Mouse (Mus musculus): ENCODE measurements around the gene Ptprg.
A peak's percentile ranks its signal among the peaks of the same experiment; 100 is the strongest.

The Ptprg gene

DNA sequence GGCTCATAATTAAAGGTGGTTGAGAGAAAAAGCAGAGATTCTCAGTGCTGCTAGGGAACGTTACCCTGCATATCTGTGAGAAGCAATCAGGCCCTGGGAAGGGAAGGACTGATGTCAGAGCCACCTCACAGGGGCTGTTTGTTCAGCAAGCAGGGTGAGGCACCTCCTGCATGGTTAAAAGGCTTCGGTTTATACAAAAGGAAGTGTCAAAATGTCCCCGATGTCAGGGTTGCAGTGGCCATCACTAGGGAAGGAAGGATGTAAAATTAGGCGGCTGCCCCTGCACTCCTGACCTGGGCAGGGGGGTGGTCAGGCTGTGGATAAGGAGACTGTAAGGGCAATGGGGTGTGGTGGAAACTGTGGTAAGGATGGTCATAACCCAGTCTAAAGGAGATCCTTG is 583.2 kb downstream of the Ptprg start:
- DNase-seq (ENCODE audit: low spot score in 2 of 2): peak; percentile 13 to 57

DNA sequence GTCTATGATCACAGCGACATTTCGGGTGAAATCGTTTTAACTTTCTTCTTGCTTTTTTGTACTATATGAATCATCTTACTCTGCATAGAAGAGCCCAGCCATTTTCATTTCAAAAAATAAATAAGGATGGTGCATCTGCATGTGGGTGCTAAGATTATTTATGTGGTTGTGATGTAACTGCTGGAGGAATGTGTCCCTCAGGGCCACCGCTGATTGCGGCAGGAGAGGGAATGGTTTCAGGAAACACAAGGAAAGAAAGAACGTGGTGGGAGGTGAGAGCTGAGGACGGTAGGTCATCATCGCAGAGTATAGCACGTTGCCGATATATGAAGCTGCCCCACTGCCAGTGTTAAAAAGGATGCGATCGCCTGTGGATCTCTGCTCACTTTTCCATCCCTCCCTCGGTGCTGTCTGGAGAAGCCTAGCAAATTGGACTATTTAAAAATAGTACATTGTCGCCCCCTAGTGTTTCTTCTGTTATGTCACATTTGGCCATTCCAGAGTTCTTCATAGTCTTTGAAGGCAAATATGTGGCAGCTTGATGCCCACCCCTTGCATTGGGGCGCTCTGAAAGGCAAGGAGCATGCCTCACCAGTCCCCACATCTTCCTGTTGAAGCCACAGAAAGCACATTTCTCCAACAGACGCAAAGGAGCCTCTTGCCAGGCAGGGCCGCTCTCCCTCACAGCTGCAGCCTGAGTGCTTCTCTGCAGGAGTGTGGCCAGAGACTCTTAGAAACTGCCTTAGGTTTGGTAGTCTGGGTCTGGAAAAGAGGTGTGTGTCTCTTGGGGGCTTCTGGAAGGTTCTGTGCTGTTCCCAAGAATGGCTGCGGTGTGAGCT is 586.5 kb downstream of the Ptprg start:
- peak; percentile 35 to 57 for DNase-seq (ENCODE audit: low spot score in 2 of 2)

DNA sequence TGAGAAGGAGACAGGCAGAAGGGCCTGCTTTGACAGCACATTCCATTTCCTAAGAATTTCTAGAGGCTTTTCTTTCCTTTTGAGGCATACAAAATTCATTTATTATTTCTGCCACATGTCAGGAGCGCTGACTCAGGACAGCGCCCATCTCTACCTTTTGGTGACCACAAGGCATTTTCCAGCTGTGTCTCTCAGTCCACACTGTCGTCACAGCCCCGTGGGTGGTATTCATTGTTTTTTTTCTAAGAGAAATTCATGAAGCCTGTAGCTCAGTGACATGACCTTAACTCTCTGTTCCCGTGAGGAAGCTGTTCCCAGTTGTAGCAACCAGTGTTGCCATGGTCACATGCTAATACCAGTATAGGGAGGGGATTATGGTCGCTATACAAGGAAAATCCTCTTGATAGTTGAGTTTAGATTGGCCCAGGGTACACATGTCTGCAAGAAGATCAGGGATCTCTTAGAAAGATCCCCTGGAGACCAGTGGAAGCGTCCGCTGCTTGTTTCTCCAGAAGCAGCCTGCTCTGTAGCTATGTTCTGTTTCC is 590.7 kb downstream of the Ptprg start:
- DNase-seq (ENCODE audit: low spot score in 2 of 2): no peak

DNA sequence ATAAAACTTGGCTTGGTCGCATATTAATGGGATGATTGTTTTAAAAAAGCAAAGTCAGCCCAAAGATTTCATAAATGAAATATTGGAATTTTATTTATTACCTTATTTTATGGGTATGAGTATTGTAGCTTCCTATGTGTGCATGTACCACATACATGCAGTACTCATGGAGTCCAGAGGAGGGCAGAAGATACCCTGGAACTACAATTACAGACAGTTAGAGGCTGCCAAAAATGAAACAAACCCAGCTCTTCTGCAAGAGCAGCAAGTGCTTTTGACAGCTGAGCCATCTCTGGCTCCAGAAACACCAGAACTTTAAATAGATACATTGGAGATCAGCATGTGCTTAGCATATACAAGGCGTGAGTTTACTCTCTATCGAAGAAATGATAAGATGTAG is 592.6 kb downstream of the Ptprg start:
- no peak for DNase-seq (ENCODE audit: low spot score in 2 of 2)

DNA sequence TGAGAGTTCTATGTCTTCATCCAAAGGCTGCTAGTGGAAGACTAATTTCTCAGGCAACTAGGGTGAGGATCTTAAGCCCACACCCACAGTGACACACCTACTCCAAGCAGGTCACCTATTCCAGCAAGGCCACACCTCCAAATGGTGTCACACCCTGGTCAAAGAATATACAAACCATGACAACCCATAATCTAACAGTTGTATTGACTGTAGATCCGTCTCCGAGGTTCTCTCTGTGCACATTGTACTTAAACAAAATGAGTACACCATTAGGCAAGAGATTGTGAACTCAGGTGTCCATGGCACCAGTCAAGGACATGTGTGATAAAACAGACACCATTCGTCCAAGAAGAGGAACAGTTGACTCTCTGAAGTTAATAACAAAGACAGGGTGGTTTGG is 596.2 kb downstream of the Ptprg start:
- DNase-seq (ENCODE audit: low spot score in 2 of 2): no peak

DNA sequence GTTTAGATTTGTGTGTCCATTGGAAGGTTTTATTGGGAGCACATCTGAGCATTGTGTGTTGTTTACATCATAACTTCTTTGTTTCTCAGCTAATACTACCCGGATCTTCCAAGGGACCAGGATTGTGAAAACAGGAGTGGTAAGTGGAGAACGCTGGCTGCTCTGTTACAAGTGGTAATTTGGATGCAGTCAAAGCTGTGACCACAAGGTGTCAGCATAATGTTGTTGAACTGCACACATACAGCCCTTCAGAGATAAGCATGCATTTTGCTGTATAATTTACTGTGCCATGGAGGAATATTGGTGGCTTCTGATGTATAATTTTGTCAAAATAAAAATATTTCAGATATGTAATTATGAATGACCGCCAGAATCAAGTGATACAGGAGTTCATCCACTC is 598.6 kb downstream of the Ptprg start:
- DNase-seq (ENCODE audit: low spot score in 2 of 2): peak in 1 of 2 experiments; percentile 17

DNA sequence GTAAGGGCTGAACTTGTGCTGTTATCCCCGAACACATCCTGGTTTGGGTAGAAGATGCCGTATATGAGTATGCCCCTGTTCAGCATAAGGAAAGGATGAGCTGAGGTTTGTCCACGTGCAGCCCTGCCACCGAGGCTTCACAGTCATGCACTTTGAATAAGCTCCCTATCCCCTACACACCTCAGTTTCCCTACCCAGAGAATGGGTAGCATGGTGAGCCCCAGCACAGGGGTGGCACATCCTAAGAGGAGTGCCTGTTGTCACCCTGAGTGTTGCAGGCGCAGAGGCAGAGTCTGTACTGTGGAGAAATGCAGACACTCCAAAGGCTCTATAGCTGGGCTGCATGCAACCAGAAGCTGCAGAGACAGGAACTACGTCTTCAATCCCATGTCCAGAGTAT is 599.4 kb downstream of the Ptprg start:
- no peak for DNase-seq (ENCODE audit: low spot score in 2 of 2)

DNA sequence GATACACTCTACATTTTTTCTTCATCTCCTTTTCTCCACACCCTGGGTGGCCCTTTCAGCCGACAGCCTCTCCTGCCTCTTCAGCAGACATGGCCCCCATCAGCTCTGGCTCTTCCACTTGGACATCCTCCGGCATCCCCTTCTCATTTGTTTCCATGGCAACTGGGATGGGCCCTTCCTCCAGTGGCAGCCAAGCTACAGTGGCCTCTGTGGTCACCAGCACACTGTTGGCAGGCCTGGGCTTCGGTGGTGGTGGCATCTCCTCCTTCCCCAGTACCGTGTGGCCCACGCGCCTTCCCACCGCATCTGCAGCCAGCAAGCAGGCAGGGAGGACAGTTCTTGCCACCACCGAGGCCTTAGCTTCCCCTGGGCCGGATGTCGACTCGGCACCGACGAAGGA is 600.3 kb downstream of the Ptprg start:
- DNase-seq (ENCODE audit: low spot score in 2 of 2): no peak

DNA sequence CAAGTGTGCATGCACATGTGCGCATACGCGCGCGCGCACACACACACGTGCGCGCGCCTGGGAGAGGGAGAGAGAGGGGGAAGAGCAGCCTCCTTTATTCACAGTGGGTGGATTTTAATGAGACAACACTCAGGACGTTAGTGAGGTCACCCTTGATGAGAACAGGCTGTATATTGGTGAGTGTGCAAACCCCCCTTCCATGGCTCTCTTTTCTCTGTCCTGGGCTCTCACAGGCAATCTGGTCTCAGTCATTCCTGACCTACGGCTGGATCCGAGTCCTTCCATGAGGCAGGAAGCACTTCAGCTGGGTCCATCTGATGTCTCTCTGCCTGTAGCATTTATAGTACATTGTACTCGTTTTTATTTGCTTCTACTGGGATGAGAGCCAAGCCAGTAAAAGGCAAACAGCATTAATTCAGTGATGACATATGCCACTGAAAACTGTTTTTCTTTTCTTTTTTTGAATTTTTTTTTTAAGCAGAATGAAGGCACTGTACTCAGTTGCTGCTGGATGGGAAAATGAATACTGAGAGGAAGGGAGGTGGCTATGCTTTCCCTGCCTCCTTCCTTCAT is 608.5 kb downstream of the Ptprg start:
- no peak for DNase-seq (ENCODE audit: low spot score in 2 of 2)

DNA sequence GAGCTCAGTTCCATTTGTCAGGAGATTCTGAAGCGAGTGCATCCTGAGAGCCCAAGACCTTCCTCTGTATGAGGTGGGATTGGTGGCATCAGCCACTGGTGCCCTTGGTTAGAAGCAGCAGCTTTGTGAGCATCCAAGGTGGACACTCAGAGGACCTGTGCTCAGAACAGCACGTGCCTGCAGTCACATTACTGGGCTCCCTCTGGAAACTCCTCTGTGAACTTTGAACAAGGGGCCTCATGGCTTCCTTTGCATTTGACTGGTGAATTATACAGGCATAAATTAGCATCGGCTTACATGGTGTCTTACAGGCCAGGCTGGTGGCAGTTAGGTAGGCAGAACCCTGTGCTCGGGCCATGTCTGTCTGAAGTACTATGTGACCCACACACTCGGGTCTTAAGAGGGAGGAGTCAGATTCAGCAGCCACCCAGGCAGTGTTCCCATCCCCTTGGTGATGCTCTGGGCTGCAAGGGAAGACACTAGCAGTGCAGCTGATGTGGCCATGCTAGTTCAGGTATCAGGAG is 609.1 kb downstream of the Ptprg start:
- no peak for DNase-seq (ENCODE audit: low spot score in 2 of 2)

DNA sequence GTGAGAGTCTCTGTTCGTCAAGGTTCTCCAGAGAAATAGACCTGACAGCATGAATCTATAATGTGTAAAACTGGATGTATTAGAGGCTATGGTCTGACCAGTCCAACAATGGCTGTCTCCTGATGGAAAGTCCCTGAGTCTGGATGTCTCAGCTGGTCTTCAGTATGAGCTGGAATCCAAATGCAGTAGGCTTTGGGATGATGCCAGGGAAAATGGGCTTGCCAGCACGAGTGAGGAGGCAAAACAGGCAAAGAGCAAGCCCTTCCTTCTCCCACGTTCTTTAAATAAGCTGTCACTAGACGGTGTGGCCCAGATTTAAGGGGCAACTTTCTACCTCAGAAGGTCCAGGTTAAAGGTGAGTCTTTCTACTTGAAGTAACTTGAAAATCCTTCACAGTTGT is 609.9 kb downstream of the Ptprg start:
- DNase-seq (ENCODE audit: low spot score in 2 of 2): peak in 1 of 2 experiments; percentile 4

DNA sequence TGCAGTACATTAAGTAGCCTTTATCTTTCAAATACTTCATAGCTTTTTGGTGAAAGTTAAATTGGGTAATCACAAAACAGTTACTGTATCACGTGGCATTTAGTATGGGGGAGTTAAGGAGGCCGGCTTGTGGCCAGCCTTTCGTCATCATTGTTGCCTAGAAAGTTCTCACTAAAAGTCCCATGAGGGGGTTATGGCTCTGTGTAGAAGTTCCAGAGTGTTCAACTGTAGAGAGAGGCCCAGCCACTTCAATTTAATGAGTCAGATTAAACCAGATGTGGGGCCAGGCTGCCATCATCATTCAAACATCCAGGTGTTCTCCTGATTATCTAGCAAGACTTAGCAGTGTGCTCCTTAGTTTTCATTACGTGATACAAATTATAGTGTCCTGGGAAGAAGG is 613.9 kb downstream of the Ptprg start:
- DNase-seq (ENCODE audit: low spot score in 2 of 2): no peak

DNA sequence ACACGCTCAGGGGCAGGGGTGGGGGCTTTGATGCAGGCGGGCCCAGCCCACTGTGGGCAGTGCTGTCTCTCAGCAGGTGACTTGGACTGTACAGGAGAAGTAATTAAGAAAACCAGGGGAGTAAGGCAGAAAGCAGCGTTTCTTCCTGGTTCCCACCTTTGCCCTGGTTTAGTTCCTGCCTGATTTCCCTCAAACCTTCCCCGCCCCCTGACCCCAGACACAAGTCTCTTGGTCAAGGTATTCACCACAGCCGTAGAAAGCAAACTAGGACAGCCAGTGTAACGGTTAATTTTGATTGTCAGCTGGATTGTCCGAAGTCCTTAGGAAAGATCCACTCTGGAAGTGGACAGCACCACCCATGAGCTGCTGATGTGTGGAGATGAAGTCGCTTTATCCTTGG is 614.3 kb downstream of the Ptprg start:
- no peak for DNase-seq (ENCODE audit: low spot score in 2 of 2)

DNA sequence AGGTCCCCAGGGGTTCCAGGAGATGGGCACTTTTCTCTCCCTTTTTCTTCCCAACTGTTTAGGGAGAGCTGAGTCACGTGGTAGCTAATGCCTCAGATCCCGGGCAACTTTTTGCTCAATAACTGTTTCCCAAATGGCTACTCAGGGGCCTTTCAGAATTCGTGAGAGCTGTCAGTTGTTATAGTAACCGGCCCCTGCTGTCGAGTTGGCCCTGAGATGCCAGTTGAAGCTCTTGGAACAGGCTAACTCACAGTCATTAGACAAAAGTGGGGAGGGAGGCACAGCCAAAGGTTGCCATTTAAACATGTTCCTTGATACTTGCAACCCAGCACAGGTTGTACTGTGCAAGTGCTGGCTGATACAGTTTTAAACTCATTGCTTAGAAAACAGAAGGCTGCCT is 624.1 kb downstream of the Ptprg start:
- DNase-seq (ENCODE audit: low spot score in 2 of 2): no peak

DNA sequence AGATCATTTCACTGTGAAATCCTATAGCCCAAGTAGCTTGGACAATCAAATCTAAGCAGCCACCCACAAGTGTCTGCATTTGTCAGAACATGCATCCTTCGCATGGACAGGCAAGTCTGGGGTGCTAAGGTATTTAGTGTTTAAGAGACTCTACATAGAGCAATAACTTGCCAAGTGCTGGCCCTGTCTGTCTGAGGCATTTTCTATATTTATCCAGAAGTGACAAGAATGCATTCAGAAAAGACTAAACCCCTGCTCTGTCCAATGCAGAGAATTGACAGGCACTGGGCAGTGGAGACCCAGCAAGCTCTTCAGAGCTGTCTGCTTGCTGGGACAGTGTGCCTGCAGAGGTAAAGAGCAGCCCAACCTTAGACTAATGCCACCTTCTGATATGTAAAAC is 625.3 kb downstream of the Ptprg start:
- DNase-seq (ENCODE audit: low spot score in 2 of 2): no peak

DNA sequence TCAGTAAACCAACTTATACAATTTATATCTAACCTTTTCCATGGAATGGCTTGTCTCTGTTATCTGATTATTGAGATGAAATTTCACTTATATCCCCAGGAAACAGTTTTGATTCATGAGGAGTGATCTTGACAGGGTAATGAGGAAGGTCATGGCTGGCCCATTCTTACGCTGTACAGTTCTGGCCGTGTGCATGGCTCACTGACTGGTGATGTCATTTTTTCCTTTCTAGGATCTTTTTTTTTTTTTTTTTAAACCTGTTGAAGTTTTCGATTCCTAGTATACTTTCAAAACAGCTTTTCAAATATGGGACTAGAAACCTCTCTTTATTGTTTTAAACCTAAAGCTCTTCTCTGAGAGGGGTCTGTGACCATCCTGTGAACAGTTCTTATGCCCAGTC is 626.8 kb downstream of the Ptprg start:
- DNase-seq (ENCODE audit: low spot score in 2 of 2): no peak

DNA sequence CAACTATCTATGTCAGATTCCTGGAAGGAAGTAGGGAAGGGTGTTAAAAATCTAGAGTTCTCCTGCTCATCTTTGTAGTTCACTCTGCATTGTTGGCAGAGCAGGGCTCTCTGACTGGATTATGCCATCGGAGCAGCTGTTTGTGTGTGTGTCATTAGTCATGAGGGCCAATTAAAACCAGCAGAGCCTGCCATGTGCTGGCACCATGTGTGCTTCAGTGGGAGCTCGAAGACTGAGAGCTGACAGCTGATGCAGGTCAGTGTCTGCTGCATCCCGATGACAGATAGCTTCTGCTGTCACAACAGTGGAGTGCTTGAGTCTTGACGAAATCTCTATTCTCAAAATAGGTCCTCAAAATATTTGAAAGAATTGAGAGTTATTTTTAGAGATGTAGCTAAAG is 631.7 kb downstream of the Ptprg start:
- DNase-seq (ENCODE audit: low spot score in 2 of 2): no peak

DNA sequence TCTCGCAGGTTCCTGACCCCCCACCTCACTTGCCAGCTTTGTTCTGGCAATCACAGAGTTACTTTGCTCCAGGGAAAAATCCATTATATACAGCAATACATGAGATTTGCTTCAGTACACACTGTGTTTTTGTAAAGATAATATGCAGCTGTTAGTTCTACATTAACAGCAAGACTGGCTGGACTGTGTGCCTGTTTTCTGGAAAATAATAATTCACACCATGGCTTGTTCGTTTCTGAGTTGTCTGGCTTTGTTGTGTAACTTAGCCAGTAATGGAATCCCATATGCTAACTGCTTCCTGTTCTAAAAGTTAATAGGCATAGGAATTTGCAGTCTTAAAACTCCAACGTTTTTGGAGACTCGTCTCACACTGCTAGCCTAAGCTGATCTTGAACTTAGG is 635.0 kb downstream of the Ptprg start:
- DNase-seq (ENCODE audit: low spot score in 2 of 2): no peak

DNA sequence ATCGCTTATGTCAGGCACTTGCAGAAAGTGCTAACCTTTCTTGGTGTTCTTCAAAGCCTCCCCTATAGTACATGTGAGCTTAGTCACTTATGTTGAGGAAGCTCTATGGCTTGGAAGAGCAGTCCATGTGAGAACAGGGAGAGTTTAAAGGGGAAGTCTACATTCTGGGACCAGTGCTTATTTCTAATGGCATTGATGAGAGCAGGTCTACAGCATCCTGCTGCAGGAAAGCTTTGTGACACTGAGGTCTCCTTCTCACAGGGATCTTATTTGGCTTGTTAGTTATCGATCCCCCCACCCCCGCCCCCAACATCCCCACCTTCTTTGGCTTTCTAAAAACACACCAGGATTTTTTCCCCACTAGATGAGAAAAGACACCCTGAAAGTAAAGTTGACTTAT is 635.9 kb downstream of the Ptprg start:
- no peak for DNase-seq (ENCODE audit: low spot score in 2 of 2)

DNA sequence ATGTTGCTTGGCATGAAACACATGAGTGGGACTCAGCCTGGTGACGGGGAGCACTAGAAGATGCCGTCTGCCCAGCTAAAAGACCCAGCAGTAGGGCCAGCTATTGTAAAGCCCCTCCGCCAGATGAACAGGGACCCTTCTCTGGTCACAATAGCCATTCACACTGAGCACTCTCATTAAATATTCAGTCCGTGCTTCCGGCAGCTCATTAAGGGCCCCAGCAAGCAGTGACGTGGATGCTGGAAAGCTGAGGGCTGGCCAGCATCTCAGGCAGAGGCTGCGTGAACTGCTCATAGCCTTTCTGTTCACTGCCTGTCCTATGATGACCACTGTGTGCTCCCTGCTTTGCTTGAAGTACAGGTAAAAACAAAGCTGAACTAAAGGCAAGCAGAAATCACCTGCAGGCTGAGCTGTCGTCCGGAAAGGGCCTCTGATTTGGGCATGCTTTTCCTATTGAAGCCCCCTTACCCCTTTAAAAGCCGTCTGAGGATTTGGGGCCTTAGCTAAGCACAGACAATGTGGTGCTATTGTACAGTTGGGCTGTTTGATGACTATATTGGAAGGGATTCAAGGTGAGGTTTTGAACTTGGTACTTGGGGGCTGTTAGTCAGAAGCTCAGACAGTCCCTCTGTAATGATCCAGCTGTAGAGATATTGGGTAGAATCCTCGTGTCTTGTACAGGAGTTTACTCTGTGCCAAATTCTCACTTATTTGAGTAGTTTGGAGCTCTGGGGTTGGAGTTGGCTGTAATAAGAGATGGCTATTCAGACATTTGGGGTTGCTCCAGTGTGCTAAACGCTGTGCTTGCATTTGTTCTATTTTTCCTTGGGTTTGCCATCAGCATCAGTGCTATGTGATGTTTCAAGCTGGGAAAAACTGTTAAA is 636.6 kb downstream of the Ptprg start:
- DNase-seq (ENCODE audit: low spot score in 2 of 2): no peak

DNA sequence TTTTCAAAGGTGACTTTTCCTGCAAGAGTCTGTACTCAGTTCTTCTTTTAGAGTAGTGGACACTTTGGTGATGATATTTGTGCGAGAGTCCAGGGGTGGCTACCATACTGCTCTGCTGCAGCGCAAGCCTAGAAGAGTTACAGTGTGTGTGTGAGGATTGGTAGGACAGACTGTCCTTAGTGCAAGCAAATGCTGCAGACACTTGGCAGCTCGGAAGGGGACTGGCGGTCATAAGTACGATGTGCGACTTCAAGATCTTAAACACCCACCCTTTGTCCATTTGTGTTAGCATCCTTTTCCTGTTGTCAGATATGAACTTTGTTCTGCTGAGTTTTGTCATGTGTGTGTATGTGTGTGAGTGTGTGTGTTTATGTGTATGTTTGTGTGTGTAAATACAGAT is 637.7 kb downstream of the Ptprg start:
- DNase-seq (ENCODE audit: low spot score in 2 of 2): no peak

DNA sequence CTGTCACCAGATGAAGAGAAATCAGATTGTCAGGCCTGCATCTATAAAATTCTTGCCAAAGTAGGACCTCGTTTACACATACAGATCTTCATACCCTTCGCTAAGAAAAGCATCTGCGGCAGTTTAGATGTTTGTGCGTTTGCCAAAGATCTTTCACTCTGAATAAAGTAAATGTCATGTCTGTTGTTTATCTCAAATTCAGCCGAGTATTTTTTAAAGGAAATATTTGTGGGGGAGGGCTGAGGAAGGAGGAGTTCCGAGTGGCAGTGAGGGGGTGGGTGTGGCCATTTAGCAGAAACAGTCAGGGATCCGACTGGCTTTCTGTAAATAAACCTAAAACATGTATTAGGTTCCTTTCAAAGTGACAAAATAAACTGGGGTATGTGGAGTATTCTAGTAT is 645.4 kb downstream of the Ptprg start:
- no peak for DNase-seq (ENCODE audit: low spot score in 2 of 2)
